Mouse (Mus musculus) myocyte (in vitro differentiated cells): ENCODE measurements around the gene Mmp19. TPM values are rescaled to one million over a fixed set of nuclear protein-coding genes. Genes with fewer than 3 reads are reported as not detected.

ENCODE experiments used
- H3K27me3 ChIP-seq: one replicate; pipeline ENCODE4 v1.6.1; 2011; ENCODE audit not compliant: control insufficient read depth, insufficient read depth, insufficient read length
- H3K36me3 ChIP-seq: one replicate; pipeline ENCODE4 v1.6.1; 2011; ENCODE audit not compliant: control insufficient read depth, insufficient read depth
- H3K4me2 ChIP-seq: one replicate; pipeline ENCODE4 v1.6.1; 2011; ENCODE audit warnings: low read depth, control low read depth
- H3K4me3 ChIP-seq: one replicate; pipeline ENCODE4 v1.5.1; 2011; ENCODE audit warnings: mild to moderate bottlenecking, control low read depth, moderate library complexity
- H3K79me2 ChIP-seq: one replicate; pipeline ENCODE4 v1.6.1; 2011; ENCODE audit not compliant: control insufficient read depth, insufficient read depth
- H3ac ChIP-seq: one replicate; pipeline ENCODE4 v1.6.1; 2011; ENCODE audit not compliant: control insufficient read depth, insufficient read length
- CEBPB ChIP-seq: IDR thresholded peaks from 2 replicates; pipeline ENCODE4 v1.6.1; 2011; ENCODE audit warnings: mild to moderate bottlenecking, moderate library complexity; ENCODE audit not compliant: poor library complexity, insufficient read depth, severe bottlenecking
- E2F4 ChIP-seq: IDR thresholded peaks from one replicate; pipeline ENCODE4 v1.6.1; 2011; ENCODE audit warnings: mild to moderate bottlenecking, control low read depth, moderate library complexity; ENCODE audit not compliant: insufficient read depth
- MAX ChIP-seq: IDR thresholded peaks from one replicate; pipeline ENCODE4 v1.6.1; 2011; ENCODE audit warnings: low read depth, mild to moderate bottlenecking, control low read depth
- MYOD1 ChIP-seq, 3 experiments: IDR thresholded peaks; one replicate each; pipeline ENCODE4 v1.6.1; 2011; ENCODE audit warnings: control low read depth in 2 of 3, low read depth in 2 of 3, mild to moderate bottlenecking in 2 of 3, moderate library complexity in 1 of 3; ENCODE audit not compliant: insufficient read length in 2 of 3, control insufficient read depth in 1 of 3
- MYOG ChIP-seq, 3 experiments: IDR thresholded peaks; one replicate each; pipeline ENCODE4 v1.6.1; 2011; ENCODE audit warnings: control low read depth in 2 of 3, low read depth in 2 of 3, mild to moderate bottlenecking in 2 of 3; ENCODE audit not compliant: insufficient read length in 2 of 3, control insufficient read depth in 1 of 3, insufficient read depth in 1 of 3
- POLR2A ChIP-seq: IDR thresholded peaks from one replicate; pipeline ENCODE4 v1.6.1; 2011; ENCODE audit warnings: low read depth, mild to moderate bottlenecking, control low read depth, moderate library complexity; ENCODE audit not compliant: insufficient read length
- POLR2AphosphoS2 ChIP-seq: IDR thresholded peaks from one replicate; pipeline ENCODE4 v1.6.1; 2011; ENCODE audit warnings: low read depth, control low read depth; ENCODE audit not compliant: insufficient read length
- REST ChIP-seq: IDR thresholded peaks from one replicate; pipeline ENCODE4 v1.6.1; 2011; ENCODE audit warnings: mild to moderate bottlenecking, control low read depth, moderate library complexity; ENCODE audit not compliant: insufficient read depth, insufficient read length
- SRF ChIP-seq: IDR thresholded peaks from one replicate; pipeline ENCODE4 v1.6.1; 2011; ENCODE audit warnings: low read depth; ENCODE audit not compliant: control insufficient read depth, insufficient read length
- TCF12 ChIP-seq: IDR thresholded peaks from one replicate; pipeline ENCODE4 v1.6.1; 2011; ENCODE audit warnings: mild to moderate bottlenecking, control low read depth; ENCODE audit not compliant: poor library complexity, insufficient read depth, severe bottlenecking
- TCF3 ChIP-seq: IDR thresholded peaks from one replicate; pipeline ENCODE4 v1.6.1; 2011; ENCODE audit warnings: low read depth, control low read depth; ENCODE audit not compliant: insufficient read length
- USF1 ChIP-seq: IDR thresholded peaks from one replicate; pipeline ENCODE4 v1.6.1; 2011; ENCODE audit warnings: low read depth, mild to moderate bottlenecking, control low read depth, moderate library complexity
- polyA plus RNA-seq: library from polyadenylated mRNA; unstranded; fragments of >200 nt; fragmentation: generic; extraction: Trizol; gene quantifications from one replicate; pipeline ENCODE4 v1.2.1, GENCODE M21; 2012; ENCODE audit warnings: missing spikeins

Mmp19 gene
- polyA plus RNA-seq, 1 experiment = 12.1 TPM

GRCm38 (mm10) chr10:128780200-128780599 is 10.5 kb upstream of the Mmp19 start:
- no peaks in the 10 kb centered on the region for H3K79me2 ChIP-seq
- no peaks in the 10 kb centered on the region for H3K27me3 ChIP-seq

DNA sequence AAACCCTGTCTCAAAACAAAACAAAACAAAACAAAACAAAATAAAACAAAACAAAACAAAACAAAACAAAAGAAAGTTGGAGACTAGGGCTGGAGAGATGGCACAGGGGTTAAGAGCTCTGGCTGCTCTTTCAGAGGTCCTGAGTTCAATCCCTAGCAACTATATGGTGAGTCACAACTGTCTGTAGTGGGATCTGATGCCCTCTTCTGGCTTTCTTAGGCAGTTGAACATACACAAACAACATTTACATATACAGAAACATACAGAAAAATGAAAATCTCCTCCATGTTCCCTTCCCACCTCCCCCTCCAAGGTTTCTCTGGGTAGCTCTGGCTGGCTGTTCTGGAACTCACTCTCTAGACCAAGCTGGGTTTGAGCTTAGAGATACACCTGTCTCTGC is 1.3 kb downstream of the Mmp19 start:
- no peaks in the 10 kb centered on the region for H3K27me3 ChIP-seq
- TF ChIP-seq POLR2A (no peak), E2F4 (no peak), MYOG (IDR thresholded peaks at IDR 0.05; ENCODE audit: control insufficient read depth in 1 of 3, insufficient read depth in 1 of 3, insufficient read length in 2 of 3, low read depth in 2 of 3) (no peak), TCF12 (no peak), REST (no peak), CEBPB (no peak), SRF (no peak), POLR2AphosphoS2 (no peak), MAX (no peak), TCF3 (no peak), USF1 (no peak), MYOD1 (IDR thresholded peaks at IDR 0.05; ENCODE audit: control insufficient read depth in 1 of 3, insufficient read length in 2 of 3, low read depth in 2 of 3) (no peak)
- no peaks in the 10 kb centered on the region for H3K36me3 ChIP-seq
- no peak overlapping the region for H3K4me3 ChIP-seq
- no peak overlapping the region for H3ac ChIP-seq
- H3K79me2 ChIP-seq = no peaks in the 10 kb centered on the region
- peak overlapping the region; percentile 3 for H3K4me2 ChIP-seq

More at GRCm38 (mm10) chr10:128780200-128780599, 10.5 kb upstream of the Mmp19 start:
- TF ChIP-seq E2F4 (no peak), POLR2A (no peak), MYOG (IDR thresholded peaks at IDR 0.05; ENCODE audit: control insufficient read depth in 1 of 3, insufficient read depth in 1 of 3, insufficient read length in 2 of 3, low read depth in 2 of 3) (no peak), MAX (no peak), CEBPB (no peak), POLR2AphosphoS2 (no peak), SRF (no peak), REST (no peak)
- Histone ChIP-seq H3K36me3 (no peaks in the 10 kb centered on the region), H3ac (no peak overlapping the region), H3K4me3 (no peak overlapping the region), H3K4me2 (peak overlapping the region; percentile 81)

DNA sequence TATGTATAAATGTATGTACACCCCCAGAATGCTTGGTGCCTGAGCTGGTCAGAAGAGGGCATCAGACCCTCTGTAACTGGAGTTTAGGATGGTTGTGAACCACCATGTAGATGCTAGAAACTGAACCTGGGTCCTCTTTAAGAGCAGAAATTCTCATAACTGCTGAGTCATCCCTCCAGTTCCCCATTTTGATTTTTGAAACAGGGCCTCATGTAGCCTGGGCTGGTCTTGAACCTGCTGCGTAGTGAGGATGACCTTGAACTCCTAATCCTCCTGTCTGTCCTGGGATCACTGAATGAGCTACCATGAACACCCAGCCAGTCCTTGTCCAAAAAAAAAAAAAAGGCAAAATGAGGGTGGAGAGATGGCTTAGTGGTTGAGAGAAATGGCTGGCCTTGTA is 2.5 kb downstream of the Mmp19 start:
- Histone ChIP-seq H3ac (no peak overlapping the region), H3K4me3 (no peak overlapping the region), H3K36me3 (no peaks in the 10 kb centered on the region), H3K4me2 (no peak overlapping the region), H3K79me2 (no peaks in the 10 kb centered on the region), H3K27me3 (no peaks in the 10 kb centered on the region)
- no peak for TF ChIP-seq POLR2AphosphoS2
- TF ChIP-seq POLR2A = no peak
- TF ChIP-seq MAX = no peak
- TF ChIP-seq CEBPB = no peak
- TF ChIP-seq MYOG (IDR thresholded peaks at IDR 0.05; ENCODE audit: control insufficient read depth in 1 of 3, insufficient read depth in 1 of 3, insufficient read length in 2 of 3, low read depth in 2 of 3) = no peak
- TF ChIP-seq TCF3 = no peak
- no peak for TF ChIP-seq SRF
- no peak for TF ChIP-seq E2F4
- no peak for TF ChIP-seq REST
- no peak for TF ChIP-seq MYOD1 (IDR thresholded peaks at IDR 0.05; ENCODE audit: control insufficient read depth in 1 of 3, insufficient read length in 2 of 3, low read depth in 2 of 3)
- TF ChIP-seq USF1 = no peak
- TF ChIP-seq TCF12 = no peak

DNA sequence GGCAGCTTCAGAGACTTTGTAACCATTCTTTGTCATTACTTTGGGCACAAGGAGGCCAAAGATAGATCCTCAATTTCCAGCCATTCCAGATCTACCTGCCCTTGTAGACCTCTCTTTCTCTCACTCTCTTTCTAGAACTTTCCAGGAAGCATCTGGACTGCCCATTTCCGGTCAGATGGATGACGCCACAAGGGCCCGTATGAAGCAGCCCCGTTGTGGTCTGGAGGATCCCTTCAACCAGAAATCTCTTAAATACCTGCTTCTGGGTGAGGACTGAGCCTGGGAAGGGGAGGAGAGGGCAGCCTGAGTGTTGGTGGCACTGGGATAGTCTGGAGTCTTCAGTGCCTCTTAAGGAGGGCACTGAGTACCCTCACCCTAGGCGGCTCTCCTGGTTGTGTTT is 3.7 kb downstream of the Mmp19 start:
- Histone ChIP-seq H3K27me3 (no peaks in the 10 kb centered on the region), H3K4me2 (no peak overlapping the region), H3K4me3 (no peak overlapping the region), H3K79me2 (no peaks in the 10 kb centered on the region), H3ac (no peak overlapping the region), H3K36me3 (peaks cover 3% of the 10 kb centered on the region)
- TF ChIP-seq REST = no peak
- TF ChIP-seq MYOD1 (IDR thresholded peaks at IDR 0.05; ENCODE audit: control insufficient read depth in 1 of 3, insufficient read length in 2 of 3, low read depth in 2 of 3) = no peak
- no peak for TF ChIP-seq MYOG (IDR thresholded peaks at IDR 0.05; ENCODE audit: control insufficient read depth in 1 of 3, insufficient read depth in 1 of 3, insufficient read length in 2 of 3, low read depth in 2 of 3)
- TF ChIP-seq SRF = no peak
- TF ChIP-seq POLR2AphosphoS2 = no peak
- TF ChIP-seq USF1 = no peak
- TF ChIP-seq POLR2A = no peak

DNA sequence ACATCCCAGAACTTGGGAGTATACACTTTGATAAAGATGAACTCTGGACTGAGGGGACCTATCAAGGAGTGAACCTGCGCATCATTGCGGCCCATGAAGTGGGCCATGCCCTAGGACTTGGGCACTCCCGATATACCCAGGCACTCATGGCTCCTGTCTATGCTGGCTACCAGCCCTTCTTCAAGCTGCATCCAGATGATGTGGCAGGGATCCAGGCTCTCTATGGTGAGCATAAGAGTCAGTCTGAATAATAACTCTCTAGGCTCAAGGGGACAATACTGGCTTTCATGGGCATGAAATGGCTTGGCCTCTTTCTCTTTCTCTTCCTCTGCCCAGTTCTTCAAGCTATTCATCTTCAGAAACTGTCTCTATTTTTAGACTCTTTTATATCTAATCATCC is 4.9 kb downstream of the Mmp19 start:
- no peak for TF ChIP-seq REST
- no peak for TF ChIP-seq CEBPB
- TF ChIP-seq MYOD1 (IDR thresholded peaks at IDR 0.05; ENCODE audit: control insufficient read depth in 1 of 3, insufficient read length in 2 of 3, low read depth in 2 of 3) = no peak
- TF ChIP-seq TCF3 = no peak
- no peak for TF ChIP-seq MAX
- TF ChIP-seq POLR2A = no peak
- no peak for TF ChIP-seq USF1
- no peak for TF ChIP-seq TCF12
- TF ChIP-seq SRF = no peak
- no peak overlapping the region for H3ac ChIP-seq

More for the DNA sequence above, 4.9 kb downstream of the Mmp19 start:
- Histone ChIP-seq H3K36me3 (peaks cover 3% of the 10 kb centered on the region), H3K4me2 (no peak overlapping the region), H3K4me3 (no peak overlapping the region), H3K79me2 (no peaks in the 10 kb centered on the region), H3K27me3 (no peaks in the 10 kb centered on the region)
